Mouse (Mus musculus) common myeloid progenitor, adult 5-6 weeks (primary cell): ENCODE measurements around the gene Gm20696. TPM values are rescaled to one million over a fixed set of nuclear protein-coding genes. Genes with fewer than 3 reads are reported as not detected.

Experiments
- ATAC-seq: replicated peaks from 2 replicates; pipeline ENCODE4 v1.8.0; 2016; ENCODE audit warnings: low read depth, mild to moderate bottlenecking, moderate TSS enrichment, inconsistent platforms; ENCODE audit not compliant: poor library complexity, severe bottlenecking
- total RNA-seq: library from RNA; stranded (forward); fragments of 200-1000, 187-1606 nt; gene quantifications from 2 replicates; pipeline ENCODE4 v1.2.3, GENCODE M21; 2017

Gene Gm20696
- total RNA-seq, 1 experiment from 2014 or later = 4.0 TPM

DNA sequence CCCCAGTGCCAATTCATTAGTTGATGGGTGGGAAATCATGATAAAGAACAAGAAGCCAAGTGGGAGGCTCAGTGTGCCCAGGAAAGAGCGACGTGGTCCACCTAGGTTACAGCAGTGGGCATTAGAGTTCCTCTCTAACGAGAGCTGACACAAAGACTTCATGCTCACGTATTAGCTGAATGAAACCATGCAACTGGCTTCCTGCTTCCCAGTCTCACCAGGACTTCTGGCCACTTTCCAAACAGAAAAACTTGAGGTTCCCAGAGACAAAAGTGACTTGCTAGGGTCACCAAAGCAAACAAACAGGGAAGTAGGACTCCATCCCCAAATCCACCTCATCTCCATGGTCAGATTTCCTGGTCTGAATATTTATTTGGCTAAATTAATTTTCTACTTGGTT is 288.9 kb downstream of the Gm20696 start:
- no peak for ATAC-seq

GRCm38 (mm10) chr6:99377131-99377530 is 289.5 kb downstream of the Gm20696 start:
- no peak for ATAC-seq

GRCm38 (mm10) chr6:99376721-99377120 is 289.9 kb downstream of the Gm20696 start:
- ATAC-seq = no peak

- peak; percentile 41 for ATAC-seq
Observed at GRCm38 (mm10) chr6:99375865-99376264, 290.7 kb downstream of the Gm20696 start.

DNA sequence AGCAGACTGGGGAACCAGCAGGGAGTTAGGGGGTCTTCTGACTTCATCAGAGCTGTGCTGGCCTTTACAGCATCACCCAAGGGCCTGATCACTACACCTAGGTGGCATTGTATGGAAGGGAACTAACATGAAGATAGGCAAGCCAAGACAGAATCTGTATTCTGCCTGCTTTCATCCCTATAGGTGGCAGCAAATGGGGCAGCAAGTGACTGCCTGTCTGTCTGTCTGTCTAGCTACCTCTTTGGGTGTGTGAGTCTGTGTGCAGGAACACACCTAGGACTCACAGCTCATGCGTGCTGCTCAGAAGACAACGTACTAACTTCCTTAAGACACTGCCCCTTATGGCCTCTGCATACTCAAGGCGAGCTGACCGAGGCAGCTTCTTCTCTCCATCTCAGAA is 291.2 kb downstream of the Gm20696 start:
- no peak for ATAC-seq

GRCm38 (mm10) chr6:99374448-99375271 is 291.9 kb downstream of the Gm20696 start:
- ATAC-seq = peak; percentile 64

DNA sequence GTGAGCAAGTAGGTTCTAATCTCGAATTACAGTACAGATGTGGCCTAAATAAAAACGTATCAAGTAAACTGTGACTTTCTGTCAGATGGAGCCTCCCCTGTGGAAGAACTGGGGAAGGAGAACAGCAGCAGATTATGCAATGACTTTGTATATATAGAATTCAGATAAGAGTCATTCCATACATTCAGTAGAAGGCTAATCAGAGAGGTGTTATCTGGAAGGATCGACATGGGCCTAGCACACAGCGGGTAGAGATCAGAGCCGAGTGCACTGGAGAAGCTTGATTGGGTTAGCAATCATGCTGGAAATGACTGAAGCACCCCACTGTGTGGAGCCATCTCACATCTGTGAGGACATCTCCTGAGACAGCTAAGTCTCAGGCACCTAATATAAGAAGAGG is 294.2 kb downstream of the Gm20696 start:
- ATAC-seq = no peak

GRCm38 (mm10) chr6:99372016-99372415 is 294.6 kb downstream of the Gm20696 start:
- ATAC-seq = no peak

- ATAC-seq = no peak
Observed at GRCm38 (mm10) chr6:99369931-99370330, 296.7 kb downstream of the Gm20696 start.

DNA sequence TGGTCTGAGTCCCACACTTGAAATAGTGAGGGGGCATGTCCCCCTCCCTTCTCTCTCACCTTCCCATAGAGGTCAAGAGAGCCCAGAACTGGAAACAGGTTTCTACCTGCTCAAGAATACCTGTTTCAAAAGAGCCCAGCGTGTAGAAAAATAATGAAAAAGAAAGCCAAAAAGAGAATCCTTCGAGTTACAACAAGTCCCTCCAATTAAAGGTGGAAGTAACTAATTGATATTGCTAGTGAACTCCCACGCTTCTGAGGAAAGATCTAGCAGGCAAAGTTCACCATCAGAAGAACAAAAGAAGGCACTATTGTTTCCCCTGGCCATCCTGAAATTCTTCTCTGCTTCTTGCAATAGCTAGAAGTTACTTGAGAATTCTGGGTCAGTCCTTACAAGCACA is 297.4 kb downstream of the Gm20696 start:
- no peak for ATAC-seq

DNA sequence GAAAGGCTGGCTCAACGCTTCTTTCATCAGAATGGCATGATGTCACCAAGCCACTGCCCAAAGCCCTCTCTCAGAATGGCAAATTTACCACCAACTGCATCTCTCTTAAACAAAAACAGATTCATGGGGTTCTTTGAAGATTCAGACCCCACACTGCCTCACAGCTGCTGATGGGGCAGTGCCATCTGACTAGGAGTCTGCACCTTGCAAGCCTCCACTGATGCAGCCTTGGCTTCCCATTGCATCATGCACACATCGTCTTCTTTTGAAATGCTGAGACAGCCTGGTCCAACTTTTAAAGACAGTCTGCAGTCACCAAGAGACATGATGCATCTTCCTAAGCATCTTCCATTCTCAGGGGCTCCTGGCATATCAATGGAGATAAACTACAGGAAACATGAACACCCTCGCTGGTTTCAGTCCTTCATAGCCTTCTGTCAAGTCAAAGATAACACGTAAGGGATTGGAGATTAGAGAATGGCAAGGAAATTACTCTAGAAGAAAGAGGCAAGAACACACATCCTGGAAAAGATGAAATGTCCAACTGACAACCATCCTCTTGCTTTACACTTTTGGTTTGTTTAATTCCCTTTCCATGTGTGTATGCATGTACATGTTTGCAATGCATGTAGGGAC is 298.4 kb downstream of the Gm20696 start:
- peak; percentile 12; the same call in 1 of the 2 replicates for ATAC-seq

DNA sequence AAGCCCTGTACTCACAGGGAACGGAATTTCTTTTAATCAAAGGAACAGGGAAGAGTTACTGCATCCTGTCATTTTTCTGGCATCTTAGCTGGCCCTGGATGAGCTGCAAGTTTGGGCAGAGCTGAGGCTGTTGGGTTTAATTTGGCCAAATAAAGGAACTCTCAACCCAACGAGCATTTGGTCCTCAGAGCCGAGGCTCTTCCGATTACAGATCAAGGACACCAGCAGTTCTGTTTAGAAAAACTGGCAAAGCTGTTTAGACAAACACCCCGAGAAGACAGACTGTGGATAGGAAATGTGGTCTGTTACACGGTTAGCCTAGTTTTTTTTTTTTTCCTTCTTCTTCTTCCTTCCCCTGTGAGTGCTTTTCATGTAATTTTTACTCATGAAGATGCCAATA is 302.1 kb downstream of the Gm20696 start:
- peak; percentile 22 for ATAC-seq

GRCm38 (mm10) chr6:99360581-99360980 is 306.0 kb downstream of the Gm20696 start:
- no peak for ATAC-seq

- 0 out of 2 replicates have a peak, but pooled peaks have one; percentile 26 for ATAC-seq
Observed at GRCm38 (mm10) chr6:99359765-99360499, 306.7 kb downstream of the Gm20696 start.

GRCm38 (mm10) chr6:99359036-99359698 is 307.4 kb downstream of the Gm20696 start:
- 0 out of 2 replicates have a peak, but pooled peaks have one; percentile 30 for ATAC-seq

DNA sequence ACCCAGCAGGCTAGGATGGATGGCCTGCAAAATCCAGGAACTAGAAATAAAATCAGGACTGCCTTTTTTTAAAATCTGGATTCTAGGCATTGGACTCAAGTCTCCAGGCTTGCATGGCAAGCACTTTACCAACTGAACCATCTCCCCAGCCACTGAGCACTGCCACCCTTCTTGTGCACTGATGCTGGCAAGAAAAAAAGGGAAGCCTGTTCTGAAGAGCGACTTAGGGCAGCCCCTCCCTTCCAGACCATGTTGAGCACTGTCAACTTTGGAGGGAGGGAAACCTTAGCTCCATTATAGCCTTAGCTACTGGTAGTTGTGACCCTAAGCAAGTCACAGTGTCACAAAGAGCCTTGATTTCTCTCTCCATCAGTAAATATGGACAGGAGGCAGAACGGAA is 308.7 kb downstream of the Gm20696 start:
- 0 out of 2 replicates have a peak, but pooled peaks have one; percentile 40 for ATAC-seq

GRCm38 (mm10) chr6:99354338-99354737 is 312.3 kb downstream of the Gm20696 start:
- no peak for ATAC-seq

GRCm38 (mm10) chr6:99353441-99353840 is 313.2 kb downstream of the Gm20696 start:
- no peak for ATAC-seq

DNA sequence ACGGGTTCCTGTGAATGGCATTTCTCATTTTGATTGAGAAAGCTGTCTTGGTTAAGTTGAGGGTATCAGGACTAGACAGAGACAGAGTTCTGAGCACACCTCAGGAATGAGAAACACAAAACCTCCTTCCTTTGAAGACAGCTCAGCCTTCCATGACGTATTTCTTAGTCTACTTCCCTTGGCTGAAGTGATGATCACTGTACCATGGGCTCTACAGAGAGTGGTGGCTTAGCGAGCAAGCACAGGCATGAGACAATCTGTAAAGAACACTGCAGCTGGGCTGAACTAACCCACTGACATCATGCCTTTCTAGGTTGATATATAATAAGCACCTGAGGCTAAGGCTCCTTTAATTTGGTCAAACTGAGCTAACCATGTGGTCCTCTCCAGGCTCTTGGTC is 316.0 kb downstream of the Gm20696 start:
- ATAC-seq = peak; percentile 19; the same call in 1 of the 2 replicates

DNA sequence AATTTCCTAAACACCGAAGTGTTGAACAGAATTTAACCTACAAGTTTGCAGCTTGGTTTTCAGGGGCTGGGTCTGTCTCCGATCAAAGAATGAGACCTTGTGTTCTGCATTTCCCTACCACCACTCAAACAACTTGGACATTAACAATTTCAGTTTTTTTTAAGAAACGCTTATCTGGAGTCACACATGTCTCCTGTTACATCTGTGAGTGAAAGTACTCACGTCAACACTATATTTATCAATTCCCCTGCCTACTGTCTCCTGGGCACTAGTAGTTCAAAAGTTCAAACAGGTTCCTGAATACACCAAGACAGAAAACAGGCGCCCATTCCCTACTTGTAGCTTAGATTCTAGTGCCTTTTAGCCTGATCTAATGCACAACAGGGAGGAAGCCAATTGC is 316.4 kb downstream of the Gm20696 start:
- peak; percentile 65 for ATAC-seq
